Mouse (Mus musculus) liver, embryonic 11.5 days (tissue): ENCODE results near the gene Hectd4. TPM values are rescaled to one million over a fixed set of nuclear protein-coding genes. Genes with fewer than 3 reads are reported as not detected.

Experiments
- ATAC-seq: fragments of 200-750 bp; cut with Nextera tagmentation; replicated peaks from 2 replicates; pipeline ENCODE4 v1.8.0; 2017; ENCODE audit warnings: moderate number of reproducible peaks, mild to moderate bottlenecking, moderate TSS enrichment, moderate library complexity; ENCODE audit not compliant: low FRiP score
- DNase-seq: peaks from one replicate; pipeline ENCODE4 v3.0.0-alpha.2; 2017; ENCODE audit warnings: low spot score
- H3K27ac ChIP-seq: fragments of 300-500 bp; sonication (generic); 2 replicates; pipeline ENCODE4 v1.5.1; 2014; ENCODE audit warnings: mild to moderate bottlenecking, low read depth, low read length, control low read depth
- H3K27me3 ChIP-seq: fragments of 300-500 bp; sonication (generic); replicated peaks from 2 replicates; pipeline ENCODE4 v1.6.1; 2014; ENCODE audit warnings: low read length, mixed read lengths; ENCODE audit not compliant: control insufficient read depth, insufficient read depth
- H3K36me3 ChIP-seq: fragments of 300-500 bp; sonication (generic); 2 replicates; pipeline ENCODE4 v1.6.1; 2014; ENCODE audit warnings: mild to moderate bottlenecking, low read length, moderate library complexity, mixed read lengths; ENCODE audit not compliant: control insufficient read depth, insufficient read depth
- H3K4me1 ChIP-seq: fragments of 300-500 bp; sonication (generic); replicated peaks from 2 replicates; pipeline ENCODE4 v1.6.1; 2014; ENCODE audit warnings: low read length, mixed read lengths; ENCODE audit not compliant: control insufficient read depth, insufficient read depth
- H3K4me2 ChIP-seq: fragments of 300-500 bp; sonication (generic); 2 replicates; pipeline ENCODE4 v1.6.1; 2014; ENCODE audit warnings: mild to moderate bottlenecking, control low read depth, moderate library complexity
- H3K4me3 ChIP-seq: fragments of 300-500 bp; sonication (generic); 2 replicates; pipeline ENCODE4 v1.5.1; 2014; ENCODE audit warnings: low read depth, low read length, control low read depth
- H3K9ac ChIP-seq: fragments of 300-500 bp; sonication (generic); 2 replicates; pipeline ENCODE4 v1.6.1; 2014; ENCODE audit warnings: low read depth, low read length, control low read depth
- H3K9me3 ChIP-seq: fragments of 300-500 bp; sonication (generic); 2 replicates; pipeline ENCODE4 v1.6.1; 2016; ENCODE audit warnings: low read length, inconsistent platforms, mixed read lengths; ENCODE audit not compliant: control insufficient read depth
- WGBS: fragments of 180-500 bp; shearing (Covaris S2); extraction: QIAGEN DNeasy Blood & Tissue Kit; methylation state at CpG from one replicate; pipeline ENCODE4 v1.1.7; 2014; 5-methylcytosine and 5-hydroxymethylcytosine counted together
- polyA plus RNA-seq: library from polyadenylated mRNA; unstranded; fragments of >200 nt; fragmentation: Nextera tagmentation; extraction: Ambion mirVana; gene quantifications from 2 replicates; pipeline ENCODE4 v1.2.1, GENCODE M21; 2014

Gene Hectd4
- polyA plus RNA-seq, 1 experiment from 2014 or later: 16.3 TPM

GRCm38 (mm10) chr5:121244365-121244731 is 24.3 kb downstream of the Hectd4 start:
- Histone ChIP-seq H3K9ac (no peak overlapping the region), H3K4me2 (peak overlapping the region; percentile 59), H3K4me1 (peaks cover 75% of the 10 kb centered on the region), H3K27ac (peak overlapping the region; percentile 95), H3K36me3 (no peaks in the 10 kb centered on the region), H3K27me3 (no peaks in the 10 kb centered on the region), H3K4me3 (no peak overlapping the region), H3K9me3 (no peaks in the 10 kb centered on the region)
- peak; percentile 71 for ATAC-seq
- 46% methylated on average over 5 of the region's 5 CpGs for WGBS
- no peak for DNase-seq

GRCm38 (mm10) chr5:121245201-121245600 is 25.2 kb downstream of the Hectd4 start:
- H3K9me3 ChIP-seq: no peaks in the 10 kb centered on the region
- no peaks in the 10 kb centered on the region for H3K27me3 ChIP-seq
- H3K4me3 ChIP-seq: no peak overlapping the region
- peak overlapping the region; percentile 95 for H3K27ac ChIP-seq
- no peak for DNase-seq
- peak overlapping the region; percentile 59 for H3K4me2 ChIP-seq
- peak; percentile 32 for ATAC-seq
- H3K4me1 ChIP-seq: peaks cover 71% of the 10 kb centered on the region
- 69% methylated on average over 7 of the region's 7 CpGs for WGBS
- H3K9ac ChIP-seq: peak overlapping the region; percentile 55
- H3K36me3 ChIP-seq: no peaks in the 10 kb centered on the region

GRCm38 (mm10) chr5:121248766-121249394 is 28.9 kb downstream of the Hectd4 start:
- no peak for DNase-seq
- ATAC-seq: peak; percentile 44
- Histone ChIP-seq H3K4me3 (no peak overlapping the region), H3K27me3 (no peaks in the 10 kb centered on the region), H3K9ac (no peak overlapping the region), H3K4me1 (peaks cover 46% of the 10 kb centered on the region), H3K36me3 (peaks cover 3% of the 10 kb centered on the region; the same call in 1 of the 2 replicates), H3K9me3 (no peaks in the 10 kb centered on the region), H3K27ac (no peak overlapping the region), H3K4me2 (no peak overlapping the region)
- 72% methylated on average over 3 of the region's 3 CpGs for WGBS

- H3K4me2 ChIP-seq: no peak overlapping the region
- no peaks in the 10 kb centered on the region for H3K9me3 ChIP-seq
- H3K36me3 ChIP-seq: peaks cover 5% of the 10 kb centered on the region; the same call in 1 of the 2 replicates
- ATAC-seq (no peak), DNase-seq (no peak)
- H3K27me3 ChIP-seq: no peaks in the 10 kb centered on the region
- WGBS: 78% methylated on average over 3 of the region's 3 CpGs
- peaks cover 41% of the 10 kb centered on the region for H3K4me1 ChIP-seq
- no peak overlapping the region for H3K9ac ChIP-seq
- no peak overlapping the region for H3K27ac ChIP-seq
- H3K4me3 ChIP-seq: no peak overlapping the region
Observed at GRCm38 (mm10) chr5:121249693-121250092, 29.7 kb downstream of the Hectd4 start.

- Histone ChIP-seq H3K27me3 (no peaks in the 10 kb centered on the region), H3K4me2 (no peak overlapping the region), H3K9ac (no peak overlapping the region), H3K9me3 (no peaks in the 10 kb centered on the region), H3K4me3 (no peak overlapping the region), H3K36me3 (peaks cover 6% of the 10 kb centered on the region; the same call in 1 of the 2 replicates), H3K4me1 (peaks cover 21% of the 10 kb centered on the region), H3K27ac (peak overlapping the region; percentile 22; the same call in 1 of the 2 replicates)
- DNase-seq (no peak), ATAC-seq (no peak)
- 70% methylated on average over 8 of the region's 8 CpGs for WGBS
Observed at GRCm38 (mm10) chr5:121251813-121252212, 31.8 kb downstream of the Hectd4 start.

- ATAC-seq (no peak), DNase-seq (no peak)
- Histone ChIP-seq H3K4me3 (no peak overlapping the region), H3K27me3 (no peaks in the 10 kb centered on the region), H3K4me2 (no peak overlapping the region), H3K9ac (no peak overlapping the region), H3K36me3 (peaks cover 8% of the 10 kb centered on the region; the same call in 1 of the 2 replicates), H3K4me1 (peaks cover 9% of the 10 kb centered on the region), H3K27ac (no peak overlapping the region), H3K9me3 (no peaks in the 10 kb centered on the region)
- 89% methylated on average over 18 of the region's 18 CpGs for WGBS
Observed at GRCm38 (mm10) chr5:121253816-121254497, 33.9 kb downstream of the Hectd4 start.

- H3K4me1 ChIP-seq: peaks cover 8% of the 10 kb centered on the region
- H3K9ac ChIP-seq: no peak overlapping the region
- peaks cover 8% of the 10 kb centered on the region; the same call in 1 of the 2 replicates for H3K36me3 ChIP-seq
- H3K27me3 ChIP-seq: no peaks in the 10 kb centered on the region
- no peaks in the 10 kb centered on the region for H3K9me3 ChIP-seq
- H3K4me2 ChIP-seq: no peak overlapping the region
- H3K27ac ChIP-seq: no peak overlapping the region
- ATAC-seq: no peak
- H3K4me3 ChIP-seq: no peak overlapping the region
- WGBS: 81% methylated on average over 7 of the region's 7 CpGs
- no peak for DNase-seq
Observed at GRCm38 (mm10) chr5:121254977-121255376, 35.0 kb downstream of the Hectd4 start.

- H3K36me3 ChIP-seq: peaks cover 13% of the 10 kb centered on the region
Observed at GRCm38 (mm10) chr5:121261806-121262205, 41.8 kb downstream of the Hectd4 start.

GRCm38 (mm10) chr5:121262415-121262814 is 42.4 kb downstream of the Hectd4 start:
- Histone ChIP-seq H3K4me3 (no peak overlapping the region), H3K4me1 (peaks cover 9% of the 10 kb centered on the region; the same call in 1 of the 2 replicates), H3K36me3 (peaks cover 13% of the 10 kb centered on the region), H3K27ac (no peak overlapping the region), H3K9me3 (no peaks in the 10 kb centered on the region), H3K4me2 (no peak overlapping the region), H3K9ac (no peak overlapping the region), H3K27me3 (no peaks in the 10 kb centered on the region)
- 92% methylated on average over 8 of the region's 8 CpGs for WGBS
- ATAC-seq (no peak), DNase-seq (no peak)

More at GRCm38 (mm10) chr5:121261806-121262205, 41.8 kb downstream of the Hectd4 start:
- no peak overlapping the region for H3K4me2 ChIP-seq
- no peak for DNase-seq
- no peaks in the 10 kb centered on the region for H3K27me3 ChIP-seq
- no peak for ATAC-seq
- no peak overlapping the region for H3K27ac ChIP-seq
- H3K9ac ChIP-seq: no peak overlapping the region
- no peaks in the 10 kb centered on the region for H3K9me3 ChIP-seq
- H3K4me3 ChIP-seq: no peak overlapping the region
- peaks cover 8% of the 10 kb centered on the region; the same call in 1 of the 2 replicates for H3K4me1 ChIP-seq
- 93% methylated on average over 3 of the region's 3 CpGs for WGBS
